In the genomic region with DNA sequence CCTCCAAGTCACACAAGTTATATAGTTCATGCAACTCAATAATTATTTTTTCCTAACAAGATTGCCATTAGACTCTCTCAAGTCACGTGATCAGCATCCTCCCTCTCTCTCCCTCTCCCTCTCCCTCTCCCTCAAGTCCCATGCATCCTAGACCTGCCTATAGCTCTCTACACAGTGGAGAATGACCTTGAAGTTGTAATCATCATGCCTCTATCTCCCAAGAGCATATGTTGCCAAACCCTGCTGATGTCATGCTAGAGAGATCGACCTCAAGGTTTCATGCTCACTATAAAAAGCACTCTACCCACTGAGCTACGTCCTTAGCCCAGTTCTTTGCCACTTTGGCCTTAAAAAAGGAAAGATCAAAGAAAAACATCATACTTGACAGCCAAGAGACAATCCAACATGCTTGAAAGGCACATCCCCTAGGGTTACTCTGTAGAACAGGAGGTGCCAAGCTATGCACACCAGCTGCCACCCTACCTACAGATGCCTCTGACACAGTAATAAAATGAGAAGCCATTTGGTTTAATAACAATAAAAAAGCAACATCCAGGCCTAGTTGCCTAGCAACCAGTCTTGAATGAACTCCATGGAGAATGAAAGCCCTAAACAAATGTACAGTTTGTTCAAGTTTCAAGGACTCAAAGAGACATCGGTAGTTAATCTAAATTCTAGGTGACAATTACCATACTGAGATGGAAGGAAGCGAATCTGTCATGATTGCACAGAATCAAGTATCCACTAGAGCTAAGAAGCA, we compare ENCODE assay signal across 12 mouse cellular contexts.
DNase-seq lines count a peak whose midpoint lies in the region; ATAC-seq lines count a peak whose summit lies in the region.
"Had no signal": no experiment of that assay in that cellular context is flagged by ENCODE, and none has a peak within 500 bp of the region (broad histone marks: within the 10 kb centered on the region; RNA-seq: fewer than 3 reads in every experiment).

No protein-coding gene starts in this region.

- H3K4me1 ChIP-seq in midbrain, embryonic 14.5 days (ENCODE audit: control insufficient read depth, insufficient read depth, low read length): peaks cover 3% of the 10 kb centered on the region; the same call in 1 of the 2 replicates
- H3K4me1 ChIP-seq in limb, embryonic 10.5 days: no peaks in the 10 kb centered on the region
- H3K4me1 ChIP-seq: embryonic facial prominence, embryonic 15.5 days had no signal

- H3K9me3 ChIP-seq in midbrain, embryonic 14.5 days (ENCODE audit: control insufficient read depth, low read length): no peaks in the 10 kb centered on the region
- no peaks in the 10 kb centered on the region for H3K9me3 ChIP-seq in limb, embryonic 10.5 days (replicated peaks)
- H3K9me3 ChIP-seq: embryonic facial prominence, embryonic 15.5 days had no signal

- DNase-seq in adrenal gland, adult 2 months: peak; percentile 28
- no peak for DNase-seq in adrenal gland, postnatal 10 days
- peak; percentile 67 for DNase-seq in layer of hippocampus, adult 9-10 months (ENCODE audit: low spot score)
- peak; percentile 73 for DNase-seq in midbrain, embryonic 14.5 days
- DNase-seq in natural killer cell, adult 2 months (ENCODE audit: low spot score in 2 of 2): no peak
- DNase-seq in cerebellum, adult 9-11 months: no peak
- DNase-seq in limb, embryonic 10.5 days (ENCODE audit: low spot score): no peak
- DNase-seq: cerebellum, adult 11-12 months; lung, postnatal 10 days had no signal

- H3K36me3 ChIP-seq in midbrain, embryonic 14.5 days (ENCODE audit: control insufficient read depth, insufficient read depth, low read length): no peaks in the 10 kb centered on the region
- H3K36me3 ChIP-seq in limb, embryonic 10.5 days: no peaks in the 10 kb centered on the region
- H3K36me3 ChIP-seq: embryonic facial prominence, embryonic 15.5 days had no signal

- H3K4me2 ChIP-seq in midbrain, embryonic 14.5 days (ENCODE audit: low read length): no peak overlapping the region
- H3K4me2 ChIP-seq: embryonic facial prominence, embryonic 15.5 days had no signal

- WGBS in midbrain, embryonic 14.5 days: 55% methylated on average over 5 of the region's 5 CpGs
- WGBS in limb, embryonic 10.5 days: 90% methylated on average over 5 of the region's 5 CpGs

- no peak overlapping the region for H3K4me3 ChIP-seq in midbrain, embryonic 14.5 days (replicated peaks; ENCODE audit: low read depth, low read length)
- no peak overlapping the region for H3K4me3 ChIP-seq in limb, embryonic 10.5 days
- H3K4me3 ChIP-seq: embryonic facial prominence, embryonic 15.5 days; left cerebral cortex, adult 2 months had no signal

- H3K27ac ChIP-seq in midbrain, embryonic 14.5 days (replicated peaks; ENCODE audit: low read depth, low read length): 0 out of 2 replicates have a peak overlapping the region, but pooled peaks have one; percentile 1
- no peak overlapping the region for H3K27ac ChIP-seq in limb, embryonic 10.5 days
- H3K27ac ChIP-seq: embryonic facial prominence, embryonic 15.5 days; left cerebral cortex, adult 2 months had no signal

- no peak overlapping the region for H3K9ac ChIP-seq in midbrain, embryonic 14.5 days (replicated peaks; ENCODE audit: low read length)
- H3K9ac ChIP-seq: embryonic facial prominence, embryonic 15.5 days had no signal

- H3K27me3 ChIP-seq in midbrain, embryonic 14.5 days (ENCODE audit: control insufficient read depth, insufficient read depth, low read length): no peaks in the 10 kb centered on the region
- no peaks in the 10 kb centered on the region for H3K27me3 ChIP-seq in limb, embryonic 10.5 days (ENCODE audit: low read depth, poor library complexity, severe bottlenecking)
- H3K27me3 ChIP-seq: embryonic facial prominence, embryonic 15.5 days had no signal

- ATAC-seq in erythroid progenitor cell, adult 5-6 weeks (replicated peaks; ENCODE audit: low FRiP score, poor library complexity, severe bottlenecking): peak; percentile 47; the same call in 1 of the 2 replicates
- ATAC-seq in midbrain, embryonic 14.5 days (ENCODE audit: low FRiP score, low TSS enrichment): peak; percentile 68

Comparison
In these comparisons a context has a peak if more than half of its experiments do, and no peak if none do; other contexts are left out.
1. DNase-seq: peak in adrenal gland, adult 2 months (single experiment), layer of hippocampus, adult 9-10 months (single experiment) and midbrain, embryonic 14.5 days (single experiment); none in adrenal gland, postnatal 10 days (single experiment), natural killer cell, adult 2 months (0 of 2), cerebellum, adult 9-11 months (single experiment) and limb, embryonic 10.5 days (single experiment).